Mouse (Mus musculus): ENCODE data around the gene Msi1. TPM values are rescaled to one million over a fixed set of nuclear protein-coding genes. Genes with fewer than 3 reads are reported as not detected.

Gene Msi1
- polyA plus RNA-seq, 1 experiment from 2014 or later, result 0.25 TPM

- Histone ChIP-seq H3K4me3 (ENCODE audit: low read depth, low read length) (no peak overlapping the region), H3K4me2 (ENCODE audit: low read depth, low read length) (no peak overlapping the region), H3K36me3 (ENCODE audit: control insufficient read depth, insufficient read depth) (no peaks in the 10 kb centered on the region), H3K9me3 (replicated peaks; ENCODE audit: control insufficient read depth, low read length) (no peaks in the 10 kb centered on the region), H3K4me1 (ENCODE audit: control insufficient read depth, low read depth, low read length) (no peaks in the 10 kb centered on the region), H3K9ac (ENCODE audit: low read depth, low read length) (no peak overlapping the region), H3K27me3 (ENCODE audit: control insufficient read depth, insufficient read depth, low read depth, low read length) (no peaks in the 10 kb centered on the region), H3K27ac (ENCODE audit: low read length) (no peak overlapping the region)
- WGBS (ENCODE audit: insufficient replicate concordance), result 58% methylated on average over 10 of the region's 10 CpGs
- ATAC-seq (ENCODE audit: low read depth), result no peak
Observed at GRCm38 (mm10) chr5:115473191-115473590, 43.8 kb downstream of the Msi1 start.

GRCm38 (mm10) chr5:115474174-115474828 lies 44.9 kb downstream of the Msi1 start:
- WGBS (ENCODE audit: insufficient replicate concordance), result 48% methylated on average over 22 of the region's 22 CpGs
- ATAC-seq (ENCODE audit: low read depth), result no peak
- Histone ChIP-seq H3K27me3 (ENCODE audit: control insufficient read depth, insufficient read depth, low read depth, low read length) (no peaks in the 10 kb centered on the region), H3K36me3 (ENCODE audit: control insufficient read depth, insufficient read depth) (no peaks in the 10 kb centered on the region), H3K9me3 (replicated peaks; ENCODE audit: control insufficient read depth, low read length) (no peaks in the 10 kb centered on the region), H3K4me1 (ENCODE audit: control insufficient read depth, low read depth, low read length) (no peaks in the 10 kb centered on the region), H3K27ac (ENCODE audit: low read length) (no peak overlapping the region), H3K9ac (ENCODE audit: low read depth, low read length) (no peak overlapping the region), H3K4me2 (ENCODE audit: low read depth, low read length) (peak overlapping the region; percentile 3; the same call in 1 of the 2 replicates), H3K4me3 (ENCODE audit: low read depth, low read length) (no peak overlapping the region)

DNA sequence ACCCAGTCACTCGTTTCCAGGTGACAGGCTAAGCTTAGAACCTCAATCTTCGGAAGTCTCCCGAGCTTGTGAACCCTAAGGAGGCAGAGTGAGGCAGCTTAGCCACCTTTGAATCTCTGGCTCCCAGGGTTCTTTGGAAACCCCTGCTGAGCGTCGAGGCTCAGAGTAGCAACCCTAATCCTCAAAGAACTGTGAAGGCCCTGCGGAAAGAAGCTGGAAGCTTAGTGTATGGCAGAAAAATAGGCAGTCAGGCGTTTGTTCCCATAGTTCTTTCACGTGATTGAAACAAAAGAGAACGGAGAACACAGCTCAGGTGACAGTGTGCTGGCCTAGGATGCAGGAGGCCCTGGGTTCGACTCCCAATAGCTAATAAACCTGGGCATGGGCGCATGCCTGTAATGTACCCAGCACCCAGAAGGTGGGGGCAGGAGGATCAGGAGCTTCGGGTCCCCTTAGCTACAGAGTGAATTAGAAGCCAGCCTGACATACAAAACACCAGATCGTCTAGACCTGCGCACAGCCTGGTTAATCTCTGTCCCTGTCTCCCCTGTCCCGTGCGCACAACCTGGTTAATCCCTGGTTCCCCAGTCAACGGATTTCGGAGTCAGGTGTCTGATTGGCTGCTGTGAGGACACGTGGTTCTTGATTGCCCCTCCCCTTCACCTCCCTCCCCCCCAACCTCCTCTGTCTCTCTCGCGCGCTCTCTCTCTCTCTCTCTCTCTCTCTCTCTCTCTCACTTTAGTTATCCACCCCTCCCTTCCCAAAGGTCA lies 46.1 kb downstream of the Msi1 start:
- Histone ChIP-seq H3K9me3 (replicated peaks; ENCODE audit: control insufficient read depth, low read length) (no peaks in the 10 kb centered on the region), H3K4me1 (ENCODE audit: control insufficient read depth, low read depth, low read length) (no peaks in the 10 kb centered on the region), H3K27me3 (ENCODE audit: control insufficient read depth, insufficient read depth, low read depth, low read length) (no peaks in the 10 kb centered on the region), H3K4me2 (ENCODE audit: low read depth, low read length) (peak overlapping the region; percentile 37), H3K9ac (ENCODE audit: low read depth, low read length) (0 out of 2 replicates have a peak overlapping the region, but pooled peaks have one; percentile 14), H3K4me3 (ENCODE audit: low read depth, low read length) (peak overlapping the region; percentile 31), H3K36me3 (ENCODE audit: control insufficient read depth, insufficient read depth) (no peaks in the 10 kb centered on the region), H3K27ac (ENCODE audit: low read length) (no peak overlapping the region)
- ATAC-seq (ENCODE audit: low read depth), result peak; percentile 70
- WGBS (ENCODE audit: insufficient replicate concordance), result 18% methylated on average over 22 of the region's 22 CpGs

- Histone ChIP-seq H3K4me1 (ENCODE audit: control insufficient read depth, low read depth, low read length) (no peaks in the 10 kb centered on the region), H3K27ac (ENCODE audit: low read length) (no peak overlapping the region), H3K36me3 (ENCODE audit: control insufficient read depth, insufficient read depth) (no peaks in the 10 kb centered on the region), H3K4me2 (ENCODE audit: low read depth, low read length) (peak overlapping the region; percentile 37), H3K27me3 (ENCODE audit: control insufficient read depth, insufficient read depth, low read depth, low read length) (no peaks in the 10 kb centered on the region), H3K4me3 (ENCODE audit: low read depth, low read length) (peak overlapping the region; percentile 31), H3K9ac (ENCODE audit: low read depth, low read length) (0 out of 2 replicates have a peak overlapping the region, but pooled peaks have one; percentile 14), H3K9me3 (replicated peaks; ENCODE audit: control insufficient read depth, low read length) (no peaks in the 10 kb centered on the region)
- WGBS (ENCODE audit: insufficient replicate concordance), result 41% methylated on average over 12 of the region's 12 CpGs
- ATAC-seq (ENCODE audit: low read depth), result peak; percentile 17; the same call in 1 of the 2 replicates
Observed at GRCm38 (mm10) chr5:115476107-115476727, 46.8 kb downstream of the Msi1 start.

DNA sequence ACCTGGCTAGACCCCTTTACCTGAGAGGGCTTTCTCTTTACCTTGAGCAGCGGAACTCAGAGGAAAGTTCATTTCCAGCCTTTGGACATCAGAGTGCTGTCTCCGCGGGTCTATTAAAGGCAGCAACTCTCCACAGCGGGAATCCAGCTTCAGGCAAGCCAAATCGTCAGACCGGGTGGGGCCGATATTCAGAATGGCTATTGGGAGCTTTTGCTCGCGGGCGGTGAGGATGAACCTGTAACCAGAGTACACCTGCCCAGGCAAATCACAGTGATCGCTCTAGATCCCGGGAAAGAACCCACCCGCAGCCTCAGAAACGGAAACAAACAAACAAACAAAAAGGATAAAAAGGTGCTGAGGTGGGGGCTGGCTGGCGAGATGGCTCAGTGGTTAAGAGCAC lies 50.2 kb downstream of the Msi1 start:
- H3K27me3 ChIP-seq (ENCODE audit: control insufficient read depth, insufficient read depth, low read depth, low read length), result no peaks in the 10 kb centered on the region
- no peak overlapping the region for H3K9ac ChIP-seq (ENCODE audit: low read depth, low read length)
- H3K4me1 ChIP-seq (ENCODE audit: control insufficient read depth, low read depth, low read length), result peaks cover 4% of the 10 kb centered on the region; the same call in 1 of the 2 replicates
- H3K36me3 ChIP-seq (ENCODE audit: control insufficient read depth, insufficient read depth), result no peaks in the 10 kb centered on the region
- ATAC-seq (ENCODE audit: low read depth), result no peak
- H3K4me3 ChIP-seq (ENCODE audit: low read depth, low read length), result no peak overlapping the region
- no peak overlapping the region for H3K27ac ChIP-seq (ENCODE audit: low read length)
- no peak overlapping the region for H3K4me2 ChIP-seq (ENCODE audit: low read depth, low read length)
- 68% methylated on average over 15 of the region's 15 CpGs for WGBS (ENCODE audit: insufficient replicate concordance)
- no peaks in the 10 kb centered on the region for H3K9me3 ChIP-seq (replicated peaks; ENCODE audit: control insufficient read depth, low read length)

DNA sequence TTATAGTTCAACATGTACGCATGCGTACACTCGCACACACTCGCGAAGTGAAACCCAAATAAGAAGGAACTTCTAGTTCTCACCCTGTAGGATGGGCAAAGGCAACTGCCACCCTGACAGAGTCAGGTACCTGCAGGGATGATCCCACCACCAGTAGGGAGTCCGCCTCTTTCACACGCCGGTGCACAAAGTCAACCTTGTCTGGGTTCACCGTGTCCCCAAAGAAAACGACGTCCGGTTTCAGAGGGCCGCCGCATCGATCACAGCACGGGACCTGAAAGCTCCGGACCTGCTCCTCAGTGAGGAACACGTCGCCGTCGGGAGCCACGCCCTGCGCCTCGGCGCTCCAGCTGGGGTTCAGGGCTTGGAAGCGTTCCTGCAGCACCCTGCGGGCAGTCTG lies 50.7 kb downstream of the Msi1 start:
- H3K9ac ChIP-seq (ENCODE audit: low read depth, low read length), result peak overlapping the region; percentile 2; the same call in 1 of the 2 replicates
- peak overlapping the region; percentile 47 for H3K4me2 ChIP-seq (ENCODE audit: low read depth, low read length)
- ATAC-seq (ENCODE audit: low read depth), result no peak
- H3K9me3 ChIP-seq (replicated peaks; ENCODE audit: control insufficient read depth, low read length), result no peaks in the 10 kb centered on the region
- no peaks in the 10 kb centered on the region for H3K36me3 ChIP-seq (ENCODE audit: control insufficient read depth, insufficient read depth)
- H3K4me1 ChIP-seq (ENCODE audit: control insufficient read depth, low read depth, low read length), result peaks cover 10% of the 10 kb centered on the region
- 48% methylated on average over 27 of the region's 27 CpGs for WGBS (ENCODE audit: insufficient replicate concordance)
- peak overlapping the region; percentile 12; the same call in 1 of the 2 replicates for H3K4me3 ChIP-seq (ENCODE audit: low read depth, low read length)
- no peak overlapping the region for H3K27ac ChIP-seq (ENCODE audit: low read length)
- no peaks in the 10 kb centered on the region for H3K27me3 ChIP-seq (ENCODE audit: control insufficient read depth, insufficient read depth, low read depth, low read length)

DNA sequence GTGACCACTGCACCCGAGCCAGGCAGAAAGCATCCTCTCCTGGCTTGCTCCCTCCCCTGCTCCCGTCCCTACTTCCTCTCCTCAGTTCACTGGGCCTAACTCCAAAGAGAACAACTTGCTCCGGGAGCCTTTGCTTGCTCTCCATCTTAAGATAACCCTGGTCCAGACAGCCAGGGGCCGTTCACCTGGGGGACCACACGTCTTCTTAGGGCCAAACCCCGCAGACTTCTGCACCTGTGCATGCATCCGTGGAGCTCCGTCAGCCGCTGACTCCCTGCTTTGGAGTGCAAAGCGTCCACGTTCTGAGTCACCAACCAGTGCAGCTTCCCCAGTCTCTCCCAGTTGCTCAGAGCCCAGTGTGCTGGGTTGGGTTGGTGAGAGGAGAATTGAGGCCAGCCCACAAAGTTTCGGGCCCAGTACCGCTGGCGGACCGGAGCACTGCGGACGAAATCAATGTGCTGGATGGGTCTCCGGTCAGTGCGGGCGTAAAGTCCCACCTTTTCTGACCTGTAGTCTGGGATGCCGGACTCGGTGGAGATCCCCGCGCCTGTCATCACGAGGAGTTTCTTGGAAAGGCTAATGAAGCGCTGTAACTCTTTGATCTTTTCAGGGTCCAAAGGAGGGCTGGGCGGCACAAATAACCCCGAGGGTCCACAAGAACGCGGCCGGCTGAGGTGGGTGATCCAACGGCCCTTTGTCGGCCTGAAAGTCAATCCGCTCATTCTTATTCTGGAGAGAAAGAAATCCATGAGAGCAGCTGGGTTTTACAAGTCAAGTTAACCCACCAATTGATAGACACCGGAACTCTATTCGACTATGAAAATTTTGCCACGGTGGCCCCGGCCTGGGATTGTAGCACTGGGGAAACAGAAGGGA lies 53.2 kb downstream of the Msi1 start:
- H3K27ac ChIP-seq (ENCODE audit: low read length), result no peak overlapping the region
- H3K4me3 ChIP-seq (ENCODE audit: low read depth, low read length), result no peak overlapping the region
- no peak for ATAC-seq (ENCODE audit: low read depth)
- 71% methylated on average over 38 of the region's 38 CpGs for WGBS (ENCODE audit: insufficient replicate concordance)
- H3K9ac ChIP-seq (ENCODE audit: low read depth, low read length), result no peak overlapping the region
- no peaks in the 10 kb centered on the region for H3K9me3 ChIP-seq (replicated peaks; ENCODE audit: control insufficient read depth, low read length)
- H3K36me3 ChIP-seq (ENCODE audit: control insufficient read depth, insufficient read depth), result no peaks in the 10 kb centered on the region
- H3K4me2 ChIP-seq (ENCODE audit: low read depth, low read length), result no peak overlapping the region
- no peaks in the 10 kb centered on the region for H3K27me3 ChIP-seq (ENCODE audit: control insufficient read depth, insufficient read depth, low read depth, low read length)
- H3K4me1 ChIP-seq (ENCODE audit: control insufficient read depth, low read depth, low read length), result peaks cover 10% of the 10 kb centered on the region

DNA sequence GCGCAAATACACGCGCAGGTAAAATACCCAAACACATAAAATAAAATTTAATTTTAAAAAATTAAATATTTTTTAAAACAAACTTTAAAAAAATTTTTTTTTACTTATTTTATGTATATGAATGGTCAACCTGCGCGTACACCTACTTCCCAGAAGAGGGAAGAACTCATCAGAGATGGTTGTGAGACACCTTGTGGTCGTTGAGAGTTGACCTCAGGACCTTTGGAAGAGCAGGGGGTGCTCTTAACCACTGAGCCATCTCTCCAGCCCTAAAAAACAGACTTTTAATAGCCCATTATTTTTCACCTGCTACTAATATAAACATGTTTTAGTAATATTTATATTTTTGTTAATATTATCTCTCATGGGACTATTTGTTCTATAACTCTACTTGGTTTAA lies 54.0 kb downstream of the Msi1 start:
- Histone ChIP-seq H3K4me3 (ENCODE audit: low read depth, low read length) (no peak overlapping the region), H3K4me1 (ENCODE audit: control insufficient read depth, low read depth, low read length) (peaks cover 10% of the 10 kb centered on the region), H3K27ac (ENCODE audit: low read length) (no peak overlapping the region), H3K27me3 (ENCODE audit: control insufficient read depth, insufficient read depth, low read depth, low read length) (no peaks in the 10 kb centered on the region), H3K9me3 (replicated peaks; ENCODE audit: control insufficient read depth, low read length) (no peaks in the 10 kb centered on the region), H3K9ac (ENCODE audit: low read depth, low read length) (no peak overlapping the region), H3K36me3 (ENCODE audit: control insufficient read depth, insufficient read depth) (no peaks in the 10 kb centered on the region), H3K4me2 (ENCODE audit: low read depth, low read length) (no peak overlapping the region)
- 51% methylated on average over 6 of the region's 6 CpGs for WGBS (ENCODE audit: insufficient replicate concordance)
- no peak for ATAC-seq (ENCODE audit: low read depth)
